Mouse (Mus musculus) right cerebral cortex, postnatal 14 days (tissue): ENCODE measurements at regions not wholly inside any gene's neighbourhood (a gene's known extent, or its start where the extent isn't known, plus 50 kb on each side); places are given as distances from the start of the nearest gene placed in this dataset.

Experiments used
- DNase-seq: peaks from one replicate; pipeline ENCODE4 v3.0.0; 2022

GRCm38 (mm10) chr14:95241946-95242345 is 639.1 kb upstream of the 4921530L21Rik start:
- no peak for DNase-seq

- DNase-seq: no peak
Observed at GRCm38 (mm10) chr14:95248859-95249258, 632.2 kb upstream of the 4921530L21Rik start.

- DNase-seq: no peak
Observed at GRCm38 (mm10) chr14:95256110-95256509, 624.9 kb upstream of the 4921530L21Rik start.

GRCm38 (mm10) chr14:95281431-95281830 is 599.6 kb upstream of the 4921530L21Rik start:
- no peak for DNase-seq

GRCm38 (mm10) chr14:95282016-95282415 is 599.0 kb upstream of the 4921530L21Rik start:
- no peak for DNase-seq

GRCm38 (mm10) chr14:95314134-95314924 is 566.7 kb upstream of the 4921530L21Rik start:
- DNase-seq: no peak

- DNase-seq: peak; percentile 57
Observed at GRCm38 (mm10) chr14:95356968-95357367, 524.1 kb upstream of the 4921530L21Rik start.
